In the genomic region with DNA sequence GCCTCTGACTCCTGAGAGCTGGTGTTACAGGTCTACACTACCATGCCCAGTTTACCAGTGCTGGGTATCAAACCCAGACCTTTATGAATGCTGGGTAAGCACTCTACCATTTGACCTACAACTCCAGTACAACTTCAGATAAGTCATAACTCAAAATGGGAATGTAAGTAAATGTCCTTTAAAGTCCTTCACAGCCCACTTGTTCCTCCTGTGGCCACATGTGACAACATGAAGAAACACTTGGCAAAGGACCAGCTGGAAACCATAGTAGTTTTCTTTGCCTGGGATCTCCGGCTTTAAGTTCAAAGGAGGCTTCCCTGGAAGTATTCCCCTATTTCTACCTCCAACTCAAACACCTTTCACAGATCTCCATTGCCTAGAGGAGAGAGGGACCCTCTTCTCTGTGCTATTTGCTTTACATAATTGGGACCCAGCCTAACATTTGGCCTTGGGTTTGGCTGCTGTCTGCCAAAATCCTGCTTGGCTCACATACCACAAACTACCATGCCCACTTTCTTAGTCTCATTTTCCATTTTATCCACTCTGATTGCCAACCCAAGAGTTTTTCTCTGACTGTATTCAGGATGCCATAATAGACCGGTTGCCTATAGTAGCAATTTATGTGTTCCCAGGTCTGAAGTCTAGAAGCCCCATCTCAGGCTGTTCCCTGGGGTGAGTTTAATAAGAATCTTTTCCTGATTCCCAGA, we compare ENCODE assay signal across 22 mouse cellular contexts.
DNase-seq lines count a peak whose midpoint lies in the region.
"Had no signal": no experiment of that assay in that cellular context is flagged by ENCODE, and none has a peak within 500 bp of the region (broad histone marks: within the 10 kb centered on the region; RNA-seq: fewer than 3 reads in every experiment).

No protein-coding gene starts in this region.

- peak overlapping the region; percentile 65 for H3K27ac ChIP-seq in brown adipose tissue, adult 24 weeks (replicated peaks; ENCODE audit: low read depth, low read length)
- H3K27ac ChIP-seq: embryonic facial prominence, embryonic 10.5 days; heart, adult 2 months; hindbrain, embryonic 12.5 days; limb, embryonic 10.5 days; midbrain, embryonic 12.5 days; neural tube, embryonic 12.5 days had no signal

- no peak overlapping the region for H3K4me3 ChIP-seq in brown adipose tissue, adult 24 weeks (ENCODE audit: insufficient read depth, low read depth, low read length)
- H3K4me3 ChIP-seq: embryonic facial prominence, embryonic 10.5 days; heart, adult 2 months; hindbrain, embryonic 12.5 days; limb, embryonic 10.5 days; midbrain, embryonic 12.5 days; neural tube, embryonic 12.5 days had no signal

- DNase-seq in cerebellum, postnatal 10 days, result peak; percentile 37 to 58
- DNase-seq in cerebellum, postnatal 36 days, result no peak
- peak; percentile 8 for DNase-seq in adipocyte (ENCODE audit: low spot score)
- DNase-seq in lung, postnatal 10 days, result peak; percentile 43
- DNase-seq in thymus, adult 18-20 months, result no peak
- DNase-seq in ovary, adult 18-20 months (ENCODE audit: low spot score), result no peak
- no peak for DNase-seq in yolk sac, embryonic 10.5 days (ENCODE audit: low spot score)
- DNase-seq: B cell, adult 2 months; cerebellum, adult 8-10 months; forebrain, postnatal 0 days; gastrocnemius, postnatal 25 days; heart, adult 2 months; kidney, adult 8-10 months; kidney, postnatal 10 days; liver; thymus, postnatal 36 days had no signal

- no peaks in the 10 kb centered on the region for H3K4me1 ChIP-seq in brown adipose tissue, adult 24 weeks (ENCODE audit: control insufficient read depth, insufficient read depth, insufficient read length, low read length)
- H3K4me1 ChIP-seq: neural tube, embryonic 12.5 days had no signal

Comparison
In these comparisons a context has a peak if more than half of its experiments do, and no peak if none do; other contexts are left out.
1. DNase-seq: peak in cerebellum, postnatal 10 days (2 of 2), adipocyte (single experiment) and lung, postnatal 10 days (single experiment); none in cerebellum, postnatal 36 days (0 of 2), thymus, adult 18-20 months (0 of 2), ovary, adult 18-20 months (single experiment) and yolk sac, embryonic 10.5 days (single experiment).